Mouse (Mus musculus) kidney, embryonic 15.5 days (tissue): ENCODE results near the gene Fsd2. TPM values are rescaled to one million over a fixed set of nuclear protein-coding genes. Genes with fewer than 3 reads are reported as not detected.

Experiments used
- ATAC-seq: fragments of 200-750 bp; cut with Nextera tagmentation; replicated peaks from 2 replicates; pipeline ENCODE4 v1.8.0; 2017; ENCODE audit warnings: moderate TSS enrichment; ENCODE audit not compliant: low FRiP score
- H3K27ac ChIP-seq: fragments of 300-500 bp; sonication (generic); 2 replicates; pipeline ENCODE4 v1.5.1; 2015; ENCODE audit warnings: mild to moderate bottlenecking, inconsistent platforms
- H3K27me3 ChIP-seq: fragments of 300-500 bp; sonication (generic); 2 replicates; pipeline ENCODE4 v1.6.1; 2015; ENCODE audit warnings: inconsistent platforms
- H3K36me3 ChIP-seq: fragments of 300-500 bp; sonication (generic); 2 replicates; pipeline ENCODE4 v1.6.1; 2015; ENCODE audit warnings: inconsistent platforms
- H3K4me1 ChIP-seq: fragments of 300-500 bp; sonication (generic); 2 replicates; pipeline ENCODE4 v1.6.1; 2015; ENCODE audit warnings: inconsistent platforms
- H3K4me2 ChIP-seq: fragments of 300-500 bp; sonication (generic); 2 replicates; pipeline ENCODE4 v1.6.1; 2015; ENCODE audit warnings: moderate library complexity, mild to moderate bottlenecking, inconsistent platforms
- H3K4me3 ChIP-seq: fragments of 300-500 bp; sonication (generic); replicated peaks from 2 replicates; pipeline ENCODE4 v1.5.1; 2015; ENCODE audit warnings: mild to moderate bottlenecking, inconsistent platforms
- H3K9ac ChIP-seq: fragments of 300-500 bp; sonication (generic); 2 replicates; pipeline ENCODE4 v1.6.1; 2015; ENCODE audit warnings: mild to moderate bottlenecking, inconsistent platforms
- H3K9me3 ChIP-seq: fragments of 300-500 bp; sonication (generic); replicated peaks from 2 replicates; pipeline ENCODE4 v1.6.1; 2016; ENCODE audit warnings: inconsistent platforms
- WGBS: fragments of 180-500 bp; shearing (Covaris S2); methylation state at CpG from one replicate; pipeline ENCODE4 v1.1.7; 2015; ENCODE audit warnings: mixed read lengths; 5-methylcytosine and 5-hydroxymethylcytosine counted together
- polyA plus RNA-seq: library from polyadenylated mRNA; unstranded; fragments of >200 nt; fragmentation: Nextera tagmentation; extraction: Ambion mirVana; gene quantifications from 2 replicates; pipeline ENCODE4 v1.2.1, GENCODE M21; 2015

Gene Fsd2
- polyA plus RNA-seq, result 0.25 and 0.63 TPM in 2 replicates

DNA sequence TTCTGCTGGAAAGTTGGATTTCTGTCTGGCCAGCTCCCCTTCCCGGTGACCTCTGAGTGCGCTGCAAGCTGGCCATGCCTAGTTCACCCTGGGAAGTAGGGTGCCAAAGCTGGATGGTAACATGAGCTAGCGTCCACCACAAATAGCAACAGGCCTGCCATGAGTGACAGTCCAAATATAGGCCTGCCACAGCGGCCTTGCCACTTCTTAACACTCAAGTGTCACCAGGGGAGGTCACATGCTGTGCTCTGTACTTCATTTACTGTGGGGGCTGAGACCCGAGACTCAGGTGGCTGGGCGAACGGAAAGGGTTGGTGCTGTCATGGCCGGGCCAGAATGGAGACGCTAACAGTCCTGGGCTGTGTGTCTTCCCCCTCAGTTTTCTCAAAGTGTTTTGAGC lies at the start of gene Fsd2:
Gene Fsd2, minus strand, starts transcription at position 53 of the 400 bp plus-strand sequence.
- H3K27ac ChIP-seq, result no peak within 1 kb of the TSS
- H3K9ac ChIP-seq, result no peak within 1 kb of the TSS
- no peaks in the 10 kb centered on the region for H3K36me3 ChIP-seq
- 62% methylated on average over 9 of the region's 9 CpGs for WGBS
- no peaks in the 10 kb centered on the region for H3K27me3 ChIP-seq
- H3K9me3 ChIP-seq, result no peaks in the 10 kb centered on the region
- ATAC-seq, result no peak
- no peak within 1 kb of the TSS for H3K4me2 ChIP-seq
- peaks cover under 1% of the 10 kb centered on the region; the same call in 1 of the 2 replicates for H3K4me1 ChIP-seq
- H3K4me3 ChIP-seq, result no peak within 1 kb of the TSS

- H3K4me1 ChIP-seq, result no peaks in the 10 kb centered on the region
- 73% methylated on average over 9 of the region's 9 CpGs for WGBS
- no peaks in the 10 kb centered on the region for H3K36me3 ChIP-seq
- H3K9me3 ChIP-seq, result no peaks in the 10 kb centered on the region
- no peaks in the 10 kb centered on the region for H3K27me3 ChIP-seq
- no peak overlapping the region for H3K4me3 ChIP-seq
- no peak overlapping the region for H3K4me2 ChIP-seq
- H3K27ac ChIP-seq, result no peak overlapping the region
- H3K9ac ChIP-seq, result no peak overlapping the region
- no peak for ATAC-seq
These were observed 48.3 kb upstream of the Fsd2 start for GRCm38 (mm10) chr7:81615031-81615430.

DNA sequence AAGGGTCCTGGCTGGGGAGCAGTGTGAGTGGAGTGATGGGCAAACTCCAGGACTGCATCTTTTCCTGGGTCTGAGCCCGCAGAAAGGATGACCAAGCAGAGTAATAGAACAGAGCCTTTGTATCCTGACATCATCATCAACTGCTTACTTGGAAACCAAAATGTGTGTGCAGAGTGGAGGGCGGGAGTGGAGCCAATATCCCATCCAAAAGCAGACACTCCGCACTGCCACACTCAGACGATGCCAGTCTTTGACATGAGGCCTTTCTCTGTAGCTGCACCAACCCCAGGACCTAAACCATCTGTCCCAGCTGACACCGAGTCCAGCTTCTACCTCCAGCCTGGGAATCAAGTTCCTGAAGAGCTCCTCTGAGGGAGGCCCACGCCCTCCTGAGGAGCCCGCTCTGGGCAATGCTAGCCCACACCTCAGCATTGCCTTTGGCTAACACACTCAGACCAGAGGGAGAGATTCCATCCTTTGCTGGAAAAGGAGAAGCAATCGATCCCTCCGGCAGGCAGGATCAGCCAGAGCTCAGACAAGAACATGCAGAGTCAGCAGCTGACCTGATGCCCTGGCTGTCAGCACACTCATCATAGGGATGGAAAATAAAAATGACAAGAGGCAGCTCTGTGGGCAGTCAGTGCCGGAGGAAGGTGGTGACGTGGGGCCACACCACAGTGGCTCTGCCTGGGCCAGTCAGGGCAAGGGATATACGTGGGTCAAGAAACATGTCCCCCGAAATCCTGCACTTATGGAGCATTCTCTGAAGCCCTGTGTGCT lies 46.3 kb upstream of the Fsd2 start:
- H3K27ac ChIP-seq, result no peak overlapping the region
- no peaks in the 10 kb centered on the region for H3K4me1 ChIP-seq
- no peak overlapping the region for H3K4me2 ChIP-seq
- no peaks in the 10 kb centered on the region for H3K9me3 ChIP-seq
- ATAC-seq, result no peak
- no peaks in the 10 kb centered on the region for H3K36me3 ChIP-seq
- H3K27me3 ChIP-seq, result no peaks in the 10 kb centered on the region
- 83% methylated on average over 13 of the region's 13 CpGs for WGBS
- H3K4me3 ChIP-seq, result no peak overlapping the region
- no peak overlapping the region for H3K9ac ChIP-seq

GRCm38 (mm10) chr7:81610125-81610524 lies 43.4 kb upstream of the Fsd2 start:
- no peaks in the 10 kb centered on the region for H3K27me3 ChIP-seq
- H3K4me1 ChIP-seq, result no peaks in the 10 kb centered on the region
- H3K27ac ChIP-seq, result no peak overlapping the region
- ATAC-seq, result no peak
- no peak overlapping the region for H3K4me2 ChIP-seq
- WGBS, result 64% methylated on average over 18 of the region's 18 CpGs
- H3K9ac ChIP-seq, result no peak overlapping the region
- H3K36me3 ChIP-seq, result no peaks in the 10 kb centered on the region
- no peaks in the 10 kb centered on the region for H3K9me3 ChIP-seq
- H3K4me3 ChIP-seq, result no peak overlapping the region

- 58% methylated on average over 5 of the region's 5 CpGs for WGBS
- Histone ChIP-seq H3K27ac (no peak overlapping the region), H3K4me2 (no peak overlapping the region), H3K9me3 (no peaks in the 10 kb centered on the region), H3K27me3 (no peaks in the 10 kb centered on the region), H3K9ac (no peak overlapping the region), H3K4me3 (no peak overlapping the region), H3K4me1 (no peaks in the 10 kb centered on the region), H3K36me3 (no peaks in the 10 kb centered on the region)
- no peak for ATAC-seq
These were observed 39.7 kb upstream of the Fsd2 start for GRCm38 (mm10) chr7:81606452-81606851.

- Histone ChIP-seq H3K27me3 (no peaks in the 10 kb centered on the region), H3K4me1 (no peaks in the 10 kb centered on the region), H3K36me3 (no peaks in the 10 kb centered on the region), H3K9ac (no peak overlapping the region), H3K4me3 (no peak overlapping the region), H3K4me2 (no peak overlapping the region), H3K27ac (no peak overlapping the region), H3K9me3 (no peaks in the 10 kb centered on the region)
- ATAC-seq, result no peak
- WGBS, result 82% methylated on average over 4 of the region's 4 CpGs
These were observed 38.7 kb upstream of the Fsd2 start for GRCm38 (mm10) chr7:81605489-81605888.

DNA sequence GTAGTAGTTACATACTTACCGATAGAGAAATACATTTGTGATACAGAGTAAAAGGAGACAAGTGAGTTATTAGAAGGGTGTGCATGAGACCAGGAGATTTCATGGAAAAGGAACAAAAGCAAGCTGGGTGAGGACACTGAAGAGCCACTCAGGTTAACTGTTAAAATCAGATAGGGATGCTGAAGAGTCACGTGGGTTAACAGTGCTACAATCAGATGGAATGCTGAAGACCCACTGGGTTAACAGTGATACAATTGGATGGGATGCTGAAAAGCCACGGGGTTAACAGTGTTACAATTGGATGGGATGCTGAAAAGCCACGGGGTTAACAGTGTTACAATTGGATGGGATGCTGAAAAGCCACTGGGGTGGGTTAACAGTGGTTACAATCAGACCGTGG lies 38.2 kb upstream of the Fsd2 start:
- Histone ChIP-seq H3K27ac (no peak overlapping the region), H3K36me3 (no peaks in the 10 kb centered on the region), H3K9ac (no peak overlapping the region), H3K9me3 (no peaks in the 10 kb centered on the region), H3K4me2 (no peak overlapping the region), H3K4me3 (no peak overlapping the region), H3K4me1 (0 out of 2 replicates have a peak, but pooled peaks cover 4% of the 10 kb centered on the region), H3K27me3 (no peaks in the 10 kb centered on the region)
- WGBS, result 81% methylated on average over 5 of the region's 5 CpGs
- ATAC-seq, result no peak

DNA sequence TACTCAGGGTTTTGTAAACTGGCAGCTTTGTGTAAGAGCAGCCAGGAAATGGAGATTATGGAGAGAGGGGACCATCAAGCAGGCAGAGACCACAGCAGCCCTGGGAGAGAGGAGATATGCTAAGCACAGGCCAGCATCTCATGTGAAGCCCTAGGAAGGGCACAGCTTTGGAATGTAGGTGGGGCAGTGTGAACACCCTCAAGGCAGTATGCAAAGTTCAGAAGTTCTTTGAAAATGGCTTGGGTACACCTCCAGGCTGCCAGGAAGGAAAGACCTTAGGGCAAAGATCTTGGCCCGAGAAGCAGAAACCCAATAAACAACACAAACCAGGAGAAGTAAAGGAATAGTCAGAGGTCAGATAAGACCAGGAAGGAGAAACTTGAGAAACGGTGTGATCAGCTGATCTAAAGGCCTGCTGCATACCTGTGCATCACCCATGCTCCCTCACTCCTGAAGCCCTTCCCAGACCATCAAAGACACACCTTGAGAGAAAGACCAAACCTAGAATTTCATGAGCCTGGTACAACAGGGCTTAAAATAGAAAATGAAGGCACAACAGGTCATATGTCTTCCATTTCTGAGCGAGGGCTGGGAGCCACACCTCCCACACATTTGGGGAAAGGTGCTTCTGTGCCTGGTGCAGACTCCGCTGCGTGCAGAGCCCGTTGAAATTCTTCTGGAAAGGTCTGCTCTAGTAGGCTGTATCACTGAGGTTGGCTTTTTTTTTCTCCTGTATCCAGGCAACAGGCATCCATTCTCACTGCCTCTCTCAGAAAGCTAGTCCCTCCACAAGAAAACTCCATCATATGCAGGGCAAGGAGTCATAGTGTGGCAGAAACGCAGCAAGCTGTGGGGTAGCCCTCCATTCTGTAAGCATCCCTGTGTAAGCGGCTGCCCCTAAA lies 32.9 kb upstream of the Fsd2 start:
- no peak for ATAC-seq
- Histone ChIP-seq H3K27ac (no peak overlapping the region), H3K4me1 (0 out of 2 replicates have a peak, but pooled peaks cover 5% of the 10 kb centered on the region), H3K4me2 (no peak overlapping the region), H3K27me3 (no peaks in the 10 kb centered on the region), H3K4me3 (no peak overlapping the region), H3K36me3 (peaks cover 32% of the 10 kb centered on the region), H3K9me3 (no peaks in the 10 kb centered on the region), H3K9ac (no peak overlapping the region)
- 61% methylated on average over 8 of the region's 8 CpGs for WGBS

- no peak for ATAC-seq
- H3K27ac ChIP-seq, result no peak overlapping the region
- H3K4me3 ChIP-seq, result no peak overlapping the region
- H3K4me2 ChIP-seq, result no peak overlapping the region
- no peaks in the 10 kb centered on the region for H3K9me3 ChIP-seq
- H3K4me1 ChIP-seq, result 0 out of 2 replicates have a peak, but pooled peaks cover 5% of the 10 kb centered on the region
- no peak overlapping the region for H3K9ac ChIP-seq
- peaks cover 51% of the 10 kb centered on the region for H3K36me3 ChIP-seq
- WGBS, result 91% methylated on average over 1 of the region's 1 CpGs
- no peaks in the 10 kb centered on the region for H3K27me3 ChIP-seq
These were observed 30.9 kb upstream of the Fsd2 start for GRCm38 (mm10) chr7:81597660-81598059.

DNA sequence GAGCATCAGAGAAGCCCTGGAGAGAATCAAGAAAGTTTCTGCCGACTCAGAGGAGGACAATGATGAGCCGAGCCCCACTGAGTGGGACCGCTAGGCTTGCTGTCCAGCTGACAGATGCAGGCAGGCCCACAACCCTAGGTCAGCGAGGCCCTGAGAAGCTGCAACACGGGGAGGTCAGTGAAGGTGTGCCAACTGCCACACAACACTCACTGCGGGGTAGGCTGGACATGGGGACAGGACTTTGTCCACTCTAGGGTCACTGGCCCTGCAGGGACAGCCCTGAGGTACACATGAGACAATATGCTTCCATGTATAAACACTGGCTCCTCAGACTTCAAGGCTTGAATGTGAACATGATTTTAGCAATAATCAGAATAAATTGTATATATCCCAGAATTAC lies 29.3 kb upstream of the Fsd2 start:
- ATAC-seq, result no peak
- Histone ChIP-seq H3K4me3 (no peak overlapping the region), H3K27ac (no peak overlapping the region), H3K4me2 (no peak overlapping the region), H3K27me3 (no peaks in the 10 kb centered on the region), H3K9me3 (no peaks in the 10 kb centered on the region), H3K36me3 (peaks cover 67% of the 10 kb centered on the region), H3K4me1 (0 out of 2 replicates have a peak, but pooled peaks cover 5% of the 10 kb centered on the region), H3K9ac (no peak overlapping the region)
- 83% methylated on average over 6 of the region's 6 CpGs for WGBS

DNA sequence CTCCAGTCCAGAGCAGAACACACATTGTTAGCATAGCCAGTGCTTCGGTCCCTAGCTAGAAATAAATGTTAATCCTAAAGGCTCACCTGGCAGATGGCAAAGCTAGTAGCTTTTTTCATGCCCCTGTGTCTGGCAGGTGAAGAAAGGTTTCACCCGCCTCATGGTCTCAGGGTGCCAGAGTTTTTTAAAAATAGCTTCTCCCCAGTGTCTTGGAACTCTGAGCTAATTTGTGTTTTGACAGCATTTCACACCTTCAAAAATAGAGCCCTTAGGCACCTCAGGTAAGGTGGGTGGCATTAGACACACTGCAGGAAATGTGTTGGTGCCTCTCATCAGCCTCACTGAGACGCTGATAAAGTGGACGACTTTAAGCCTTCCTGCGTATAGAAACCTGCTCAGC lies 28.3 kb upstream of the Fsd2 start:
- WGBS, result 88% methylated on average over 5 of the region's 5 CpGs

GRCm38 (mm10) chr7:81593387-81593786 lies 26.6 kb upstream of the Fsd2 start:
- H3K27me3 ChIP-seq, result no peaks in the 10 kb centered on the region
- WGBS, result 90% methylated on average over 8 of the region's 8 CpGs
- no peak overlapping the region for H3K27ac ChIP-seq
- H3K4me1 ChIP-seq, result no peaks in the 10 kb centered on the region
- H3K4me2 ChIP-seq, result no peak overlapping the region
- H3K9ac ChIP-seq, result no peak overlapping the region
- H3K4me3 ChIP-seq, result no peak overlapping the region
- H3K36me3 ChIP-seq, result peaks cover 78% of the 10 kb centered on the region
- ATAC-seq, result no peak
- no peaks in the 10 kb centered on the region for H3K9me3 ChIP-seq

More for the DNA sequence above, 28.3 kb upstream of the Fsd2 start:
- H3K9ac ChIP-seq, result no peak overlapping the region
- no peak for ATAC-seq
- H3K9me3 ChIP-seq, result no peaks in the 10 kb centered on the region
- no peaks in the 10 kb centered on the region for H3K27me3 ChIP-seq
- H3K36me3 ChIP-seq, result peaks cover 72% of the 10 kb centered on the region
- H3K27ac ChIP-seq, result no peak overlapping the region
- no peak overlapping the region for H3K4me3 ChIP-seq
- 0 out of 2 replicates have a peak, but pooled peaks cover 2% of the 10 kb centered on the region for H3K4me1 ChIP-seq
- H3K4me2 ChIP-seq, result no peak overlapping the region
